Mouse (Mus musculus) midbrain, embryonic 13.5 days (tissue): ENCODE measurements around the gene Gm128. TPM values are rescaled to one million over a fixed set of nuclear protein-coding genes. Genes with fewer than 3 reads are reported as not detected.

Source experiments
- ATAC-seq: fragments of 200-750 bp; cut with Nextera tagmentation; 2 replicates; pipeline ENCODE4 v1.8.0; 2017; ENCODE audit warnings: mild to moderate bottlenecking, moderate TSS enrichment, moderate library complexity
- H3K27ac ChIP-seq: fragments of 300-500 bp; sonication (generic); 2 replicates; pipeline ENCODE4 v1.5.1; 2015; ENCODE audit warnings: inconsistent platforms, mild to moderate bottlenecking, moderate library complexity
- H3K27me3 ChIP-seq: fragments of 300-500 bp; sonication (generic); 2 replicates; pipeline ENCODE4 v1.6.1; 2015; ENCODE audit warnings: mild to moderate bottlenecking, inconsistent platforms
- H3K36me3 ChIP-seq: fragments of 300-500 bp; sonication (generic); 2 replicates; pipeline ENCODE4 v1.6.1; 2015; ENCODE audit warnings: mild to moderate bottlenecking, inconsistent platforms
- H3K4me1 ChIP-seq: fragments of 300-500 bp; sonication (generic); replicated peaks from 2 replicates; pipeline ENCODE4 v1.6.1; 2015; ENCODE audit warnings: inconsistent platforms
- H3K4me2 ChIP-seq: fragments of 300-500 bp; sonication (generic); replicated peaks from 2 replicates; pipeline ENCODE4 v1.6.1; 2015; ENCODE audit warnings: moderate library complexity, mild to moderate bottlenecking, inconsistent platforms
- H3K4me3 ChIP-seq: fragments of 300-500 bp; sonication (generic); replicated peaks from 2 replicates; pipeline ENCODE4 v1.5.1; 2015; ENCODE audit warnings: mild to moderate bottlenecking, inconsistent platforms
- H3K9ac ChIP-seq: fragments of 300-500 bp; sonication (generic); replicated peaks from 2 replicates; pipeline ENCODE4 v1.6.1; 2015; ENCODE audit warnings: mild to moderate bottlenecking, inconsistent platforms
- H3K9me3 ChIP-seq: fragments of 300-500 bp; sonication (generic); 2 replicates; pipeline ENCODE4 v1.6.1; 2016; ENCODE audit warnings: mild to moderate bottlenecking, inconsistent platforms
- WGBS: fragments of 180-500 bp; shearing (Covaris S2); methylation state at CpG from one replicate; pipeline ENCODE4 v1.1.7; 2015; 5-methylcytosine and 5-hydroxymethylcytosine counted together
- polyA plus RNA-seq: library from polyadenylated mRNA; unstranded; fragments of >200 nt; fragmentation: Nextera tagmentation; extraction: Ambion mirVana; gene quantifications from 2 replicates; pipeline ENCODE4 v1.2.1, GENCODE M21; 2015

Gm128 gene
- polyA plus RNA-seq, 1 experiment from 2014 or later = 0.26 TPM

- 78% methylated on average over 1 of the region's 1 CpGs for WGBS
- no peak overlapping the region for H3K4me2 ChIP-seq
- peaks cover 81% of the 10 kb centered on the region for H3K36me3 ChIP-seq
- no peak overlapping the region for H3K9ac ChIP-seq
- H3K9me3 ChIP-seq = no peaks in the 10 kb centered on the region
- no peak for ATAC-seq
- H3K4me1 ChIP-seq = no peaks in the 10 kb centered on the region
- H3K27ac ChIP-seq = no peak overlapping the region
- no peaks in the 10 kb centered on the region for H3K27me3 ChIP-seq
- no peak overlapping the region for H3K4me3 ChIP-seq
These were observed 23.3 kb upstream of the Gm128 start for GRCm38 (mm10) chr3:95264724-95265123.

GRCm38 (mm10) chr3:95263089-95263739, 21.8 kb upstream of the Gm128 start:
- 54% methylated on average over 11 of the region's 11 CpGs for WGBS
- H3K4me3 ChIP-seq = no peak overlapping the region
- no peak for ATAC-seq

GRCm38 (mm10) chr3:95261975-95262374, 20.6 kb upstream of the Gm128 start:
- no peak for ATAC-seq
- 93% methylated on average over 4 of the region's 4 CpGs for WGBS
- Histone ChIP-seq H3K4me1 (no peaks in the 10 kb centered on the region), H3K4me2 (no peak overlapping the region), H3K4me3 (no peak overlapping the region), H3K9ac (no peak overlapping the region), H3K9me3 (no peaks in the 10 kb centered on the region), H3K27ac (no peak overlapping the region), H3K27me3 (no peaks in the 10 kb centered on the region), H3K36me3 (peaks cover 84% of the 10 kb centered on the region)

More at GRCm38 (mm10) chr3:95263089-95263739, 21.8 kb upstream of the Gm128 start:
- H3K27me3 ChIP-seq = no peaks in the 10 kb centered on the region
- no peak overlapping the region for H3K4me2 ChIP-seq
- no peak overlapping the region for H3K9ac ChIP-seq
- no peak overlapping the region for H3K27ac ChIP-seq
- no peaks in the 10 kb centered on the region for H3K4me1 ChIP-seq
- H3K9me3 ChIP-seq = no peaks in the 10 kb centered on the region
- H3K36me3 ChIP-seq = peaks cover 86% of the 10 kb centered on the region

GRCm38 (mm10) chr3:95256931-95257330, 15.5 kb upstream of the Gm128 start:
- no peak overlapping the region for H3K9ac ChIP-seq
- no peak for ATAC-seq
- H3K9me3 ChIP-seq = no peaks in the 10 kb centered on the region
- no peak overlapping the region for H3K4me2 ChIP-seq
- H3K27ac ChIP-seq = no peak overlapping the region
- H3K36me3 ChIP-seq = peaks cover 92% of the 10 kb centered on the region
- no peak overlapping the region for H3K4me3 ChIP-seq
- no peaks in the 10 kb centered on the region for H3K27me3 ChIP-seq
- H3K4me1 ChIP-seq = no peaks in the 10 kb centered on the region
- 90% methylated on average over 5 of the region's 5 CpGs for WGBS

GRCm38 (mm10) chr3:95250783-95251424, 9.5 kb upstream of the Gm128 start, which contains the start of gene Bnipl:
TSS of gene Bnipl (minus strand) at chr3:95251193.
- Histone ChIP-seq H3K4me2 (no peak within 1 kb of the TSS), H3K27ac (no peak within 1 kb of the TSS), H3K9me3 (no peaks in the 10 kb centered on the region), H3K27me3 (no peaks in the 10 kb centered on the region), H3K4me1 (no peaks in the 10 kb centered on the region), H3K36me3 (peaks cover 49% of the 10 kb centered on the region), H3K9ac (no peak within 1 kb of the TSS), H3K4me3 (no peak within 1 kb of the TSS)
- no peak for ATAC-seq
- whole genome bisulfite sequencing = 62% methylated on average over 7 of the region's 7 CpGs

- no peak overlapping the region for H3K4me2 ChIP-seq
- no peaks in the 10 kb centered on the region for H3K9me3 ChIP-seq
- no peak for ATAC-seq
- H3K36me3 ChIP-seq = peaks cover 48% of the 10 kb centered on the region
- no peak overlapping the region for H3K9ac ChIP-seq
- WGBS = 78% methylated on average over 5 of the region's 5 CpGs
- no peak overlapping the region for H3K4me3 ChIP-seq
- H3K27me3 ChIP-seq = no peaks in the 10 kb centered on the region
- no peaks in the 10 kb centered on the region for H3K4me1 ChIP-seq
- H3K27ac ChIP-seq = no peak overlapping the region
These were observed 9.0 kb upstream of the Gm128 start for GRCm38 (mm10) chr3:95250361-95250760.

- Histone ChIP-seq H3K4me2 (no peak overlapping the region), H3K27me3 (no peaks in the 10 kb centered on the region), H3K36me3 (peaks cover 30% of the 10 kb centered on the region), H3K4me3 (no peak overlapping the region), H3K9me3 (no peaks in the 10 kb centered on the region), H3K27ac (no peak overlapping the region), H3K4me1 (no peaks in the 10 kb centered on the region), H3K9ac (no peak overlapping the region)
- WGBS = 85% methylated on average over 1 of the region's 1 CpGs
- no peak for ATAC-seq
These were observed 6.4 kb upstream of the Gm128 start for GRCm38 (mm10) chr3:95247660-95248336.

- no peak for ATAC-seq
These were observed 5.2 kb upstream of the Gm128 start for GRCm38 (mm10) chr3:95246465-95247231.

GRCm38 (mm10) chr3:95243086-95243485, 1.7 kb upstream of the Gm128 start:
- Histone ChIP-seq H3K4me3 (no peak overlapping the region), H3K4me1 (no peaks in the 10 kb centered on the region; the same call in 1 of the 2 replicates), H3K27me3 (no peaks in the 10 kb centered on the region), H3K9ac (no peak overlapping the region), H3K36me3 (peaks cover 22% of the 10 kb centered on the region), H3K9me3 (no peaks in the 10 kb centered on the region), H3K27ac (no peak overlapping the region), H3K4me2 (no peak overlapping the region)
- WGBS = 81% methylated on average over 2 of the region's 2 CpGs
- no peak for ATAC-seq

More at GRCm38 (mm10) chr3:95246465-95247231, 5.2 kb upstream of the Gm128 start:
- H3K36me3 ChIP-seq = peaks cover 22% of the 10 kb centered on the region
- no peak overlapping the region for H3K9ac ChIP-seq
- no peak overlapping the region for H3K4me3 ChIP-seq
- WGBS = 91% methylated on average over 5 of the region's 5 CpGs
- H3K27me3 ChIP-seq = no peaks in the 10 kb centered on the region
- H3K27ac ChIP-seq = no peak overlapping the region
- no peaks in the 10 kb centered on the region for H3K9me3 ChIP-seq
- H3K4me1 ChIP-seq = no peaks in the 10 kb centered on the region
- no peak overlapping the region for H3K4me2 ChIP-seq

GRCm38 (mm10) chr3:95240900-95241299, 498 bp downstream of the Gm128 start:
- H3K27me3 ChIP-seq = no peaks in the 10 kb centered on the region
- H3K4me3 ChIP-seq = no peak overlapping the region
- H3K36me3 ChIP-seq = peaks cover 38% of the 10 kb centered on the region
- H3K4me2 ChIP-seq = no peak overlapping the region
- no peaks in the 10 kb centered on the region; the same call in 1 of the 2 replicates for H3K4me1 ChIP-seq
- no peak for ATAC-seq
- H3K27ac ChIP-seq = no peak overlapping the region
- 35% methylated on average over 13 of the region's 17 CpGs for WGBS
- H3K9me3 ChIP-seq = no peaks in the 10 kb centered on the region
- no peak overlapping the region for H3K9ac ChIP-seq

GRCm38 (mm10) chr3:95239971-95240370, 1.4 kb downstream of the Gm128 start:
- Histone ChIP-seq H3K4me3 (no peak overlapping the region), H3K4me2 (no peak overlapping the region), H3K36me3 (peaks cover 39% of the 10 kb centered on the region), H3K9me3 (no peaks in the 10 kb centered on the region), H3K27ac (no peak overlapping the region), H3K27me3 (no peaks in the 10 kb centered on the region), H3K9ac (no peak overlapping the region), H3K4me1 (no peaks in the 10 kb centered on the region; the same call in 1 of the 2 replicates)
- 91% methylated on average over 12 of the region's 12 CpGs for WGBS
- ATAC-seq = no peak
